Mouse (Mus musculus) left cerebral cortex, postnatal 25 days (tissue): ENCODE results near the gene Perm1. TPM values are rescaled to one million over a fixed set of nuclear protein-coding genes. Genes with fewer than 3 reads are reported as not detected.

Experiments used
- DNase-seq, 2 experiments: peaks; one replicate each; pipeline ENCODE4 v3.0.0; 2022; ENCODE audit warnings: low spot score in 2 of 2, mixed read lengths in 1 of 2
- intact Hi-C: fragments of 180-260 bp; cut with DNase I; formaldehyde crosslinking; loops from one replicate; pipeline ENCODE4 v1.15.1; 2025
- total RNA-seq, 2 experiments: library from RNA; stranded (reverse); gene quantifications; 2 replicates each; pipeline ENCODE4 v1.2.3; 2021

The Perm1 gene
- total RNA-seq: under 1 TPM; 0.46 to 0.76 TPM

GRCm38 (mm10) chr4:156215649-156216048, at the start of gene Perm1:
Gene Perm1 (plus strand): TSS chr4:156215868.
- intact Hi-C loops: no loop called here
- no peak for DNase-seq

DNA sequence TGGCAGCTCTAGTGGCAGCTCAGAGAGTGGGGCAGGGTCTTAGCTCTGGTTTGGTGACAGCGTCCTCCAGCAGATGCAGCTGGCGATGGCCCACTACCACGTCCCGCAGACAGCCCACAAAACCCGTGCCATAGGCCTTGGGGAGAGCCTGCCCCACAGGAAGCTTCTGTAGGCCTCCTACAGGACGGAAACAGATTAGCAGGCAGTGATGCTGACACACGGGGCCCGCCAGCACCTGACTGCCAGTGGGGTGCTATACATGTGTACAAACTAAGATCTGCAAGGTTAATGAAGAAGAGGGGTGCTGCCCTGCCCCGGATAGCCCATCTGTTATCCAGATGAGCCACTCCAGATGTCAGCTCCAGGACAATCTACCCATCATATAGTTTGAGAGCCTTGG, 49.2 kb upstream of the Perm1 start:
- intact Hi-C loops: no loop called here
- DNase-seq: no peak

GRCm38 (mm10) chr4:156168611-156169010, 47.1 kb upstream of the Perm1 start:
- intact Hi-C loops: no loop called here
- no peak for DNase-seq

- DNase-seq: no peak
- intact Hi-C loops: no loop called here
Observed at GRCm38 (mm10) chr4:156169129-156169528, 46.5 kb upstream of the Perm1 start.

- intact Hi-C loops: no loop called here
- no peak for DNase-seq
Observed at GRCm38 (mm10) chr4:156171828-156172227, 43.8 kb upstream of the Perm1 start.

DNA sequence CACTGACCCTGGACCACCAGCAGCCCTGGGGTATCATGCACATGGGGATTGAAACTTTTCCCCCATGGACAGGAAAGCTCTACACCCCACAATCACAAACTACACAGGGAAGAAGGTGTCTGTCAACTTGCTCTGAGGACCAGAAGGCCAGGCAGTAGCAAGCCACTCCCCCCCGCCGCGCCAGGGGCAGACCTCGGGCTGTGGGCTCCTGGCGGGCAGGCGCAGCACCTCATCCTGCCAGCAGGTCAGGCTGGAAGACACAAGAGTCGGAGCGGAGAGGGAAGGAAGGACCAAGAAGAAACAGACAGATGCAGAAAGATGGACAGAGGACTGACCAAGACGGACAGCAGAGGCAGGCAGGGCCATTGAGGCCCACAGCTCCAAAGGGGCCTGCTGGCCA, 38.0 kb upstream of the Perm1 start:
- intact Hi-C loops: no loop called here
- DNase-seq: no peak

GRCm38 (mm10) chr4:156183747-156184146, 31.9 kb upstream of the Perm1 start:
- no peak for DNase-seq
- intact Hi-C loops: no loop called here

- intact Hi-C loops: no loop called here
- DNase-seq: no peak
Observed at GRCm38 (mm10) chr4:156184291-156184954, 31.2 kb upstream of the Perm1 start.

DNA sequence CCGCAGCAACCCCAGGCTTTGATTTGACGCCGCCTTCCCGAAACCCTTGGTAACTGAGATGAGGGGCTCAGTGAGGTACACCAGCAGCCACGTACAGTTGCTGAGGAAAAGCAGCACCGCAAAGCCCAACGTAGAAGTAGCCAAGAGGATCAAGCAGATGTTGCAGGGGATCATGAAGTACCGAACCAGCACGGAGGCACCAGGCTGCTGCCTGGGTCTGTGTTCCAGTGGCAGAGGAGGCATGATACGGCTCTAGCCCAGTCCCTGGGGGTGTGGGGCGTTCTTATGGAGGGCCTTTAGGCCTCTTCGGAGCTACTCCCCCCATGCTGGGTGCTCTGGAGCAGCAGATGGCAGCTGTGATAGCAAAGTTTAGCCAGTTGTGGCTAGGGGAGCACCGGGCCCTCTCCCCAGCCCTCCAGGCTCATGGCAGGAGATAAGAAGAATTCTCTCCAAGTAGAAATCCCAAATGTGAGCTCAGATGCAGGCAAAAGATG, 30.2 kb upstream of the Perm1 start:
- intact Hi-C loops: no loop called here
- peak; percentile 25 to 30 for DNase-seq

GRCm38 (mm10) chr4:156185950-156186850, 29.5 kb upstream of the Perm1 start:
- peak; percentile 66 to 71 for DNase-seq
- intact Hi-C loops: no loop called here

- no peak for DNase-seq
- intact Hi-C loops: no loop called here
Observed at GRCm38 (mm10) chr4:156188162-156188810, 27.4 kb upstream of the Perm1 start.

DNA sequence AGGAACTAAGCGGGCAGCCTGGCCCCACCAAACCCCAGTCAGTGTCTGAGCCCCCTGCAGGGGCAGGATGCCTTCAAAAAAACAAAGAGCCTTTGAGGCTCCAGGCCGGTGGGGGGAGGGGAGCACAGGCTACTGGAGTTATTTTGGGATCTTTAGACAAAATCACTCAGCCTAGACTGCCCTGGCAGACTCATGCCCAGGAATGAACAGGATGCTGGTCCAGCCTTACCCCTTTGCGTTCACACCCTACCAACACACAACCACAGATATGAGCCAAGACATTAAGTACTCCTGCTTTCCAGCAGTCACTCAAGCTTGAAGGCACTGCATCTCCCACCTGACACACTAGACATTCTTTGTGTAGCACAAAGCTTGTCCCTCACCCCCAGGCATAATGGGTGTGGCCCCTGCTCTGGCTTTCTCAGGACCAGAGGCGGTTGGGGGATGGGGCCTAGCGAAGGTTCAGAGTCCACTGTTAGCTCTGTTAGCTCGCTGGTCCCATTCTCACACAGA, 26.8 kb upstream of the Perm1 start:
- intact Hi-C loops: no loop called here
- no peak for DNase-seq

- intact Hi-C loops: no loop called here
- DNase-seq: no peak
Observed at GRCm38 (mm10) chr4:156192421-156193199, 23.1 kb upstream of the Perm1 start.

GRCm38 (mm10) chr4:156193200-156193590, 22.5 kb upstream of the Perm1 start:
- no peak for DNase-seq
- intact Hi-C loops: no loop called here

DNA sequence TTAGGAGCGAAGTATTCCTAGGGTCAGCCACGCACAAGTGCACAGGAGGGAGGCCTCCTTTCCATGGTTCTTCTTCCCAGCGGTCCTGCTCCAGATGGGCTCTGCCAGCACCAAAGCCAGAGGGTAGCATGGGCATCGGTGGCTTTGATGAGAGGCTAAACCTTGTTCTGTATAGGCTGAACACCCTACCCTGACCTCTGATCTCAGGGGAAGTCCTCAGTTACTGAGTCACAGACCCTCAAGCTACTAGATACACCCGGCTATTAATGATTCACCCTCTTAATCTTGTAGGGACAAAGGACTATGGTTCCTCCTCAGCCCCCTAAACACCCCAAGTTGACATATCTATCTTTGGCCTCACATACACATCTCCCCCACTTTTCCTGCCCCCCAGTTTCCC, 21.8 kb upstream of the Perm1 start:
- intact Hi-C loops: no loop called here
- DNase-seq: no peak

DNA sequence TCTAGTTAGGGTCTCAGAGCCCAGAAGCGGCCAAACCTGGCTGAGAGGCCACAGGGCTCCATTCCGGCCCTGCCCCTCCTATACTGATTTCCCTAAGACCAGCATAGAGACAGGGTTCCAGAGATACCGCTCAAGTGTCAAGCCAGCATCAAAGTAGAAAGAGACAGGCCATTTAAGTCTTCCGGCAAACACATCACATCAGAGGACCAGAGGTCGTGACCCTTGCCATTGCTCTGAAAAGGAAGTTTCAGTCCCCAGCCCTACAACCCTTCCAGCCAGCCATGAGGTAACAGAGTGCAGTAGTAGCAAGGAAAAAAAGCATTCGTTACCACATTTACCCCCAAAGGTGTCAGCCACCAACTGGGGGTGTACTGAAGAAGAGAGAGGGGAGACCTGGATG, 21.3 kb upstream of the Perm1 start:
- DNase-seq: no peak
- intact Hi-C loops: no loop called here

- intact Hi-C loops: no loop called here
- peak in 1 of 2 experiments; percentile 26 for DNase-seq
Observed at GRCm38 (mm10) chr4:156195927-156196870, 19.5 kb upstream of the Perm1 start.

DNA sequence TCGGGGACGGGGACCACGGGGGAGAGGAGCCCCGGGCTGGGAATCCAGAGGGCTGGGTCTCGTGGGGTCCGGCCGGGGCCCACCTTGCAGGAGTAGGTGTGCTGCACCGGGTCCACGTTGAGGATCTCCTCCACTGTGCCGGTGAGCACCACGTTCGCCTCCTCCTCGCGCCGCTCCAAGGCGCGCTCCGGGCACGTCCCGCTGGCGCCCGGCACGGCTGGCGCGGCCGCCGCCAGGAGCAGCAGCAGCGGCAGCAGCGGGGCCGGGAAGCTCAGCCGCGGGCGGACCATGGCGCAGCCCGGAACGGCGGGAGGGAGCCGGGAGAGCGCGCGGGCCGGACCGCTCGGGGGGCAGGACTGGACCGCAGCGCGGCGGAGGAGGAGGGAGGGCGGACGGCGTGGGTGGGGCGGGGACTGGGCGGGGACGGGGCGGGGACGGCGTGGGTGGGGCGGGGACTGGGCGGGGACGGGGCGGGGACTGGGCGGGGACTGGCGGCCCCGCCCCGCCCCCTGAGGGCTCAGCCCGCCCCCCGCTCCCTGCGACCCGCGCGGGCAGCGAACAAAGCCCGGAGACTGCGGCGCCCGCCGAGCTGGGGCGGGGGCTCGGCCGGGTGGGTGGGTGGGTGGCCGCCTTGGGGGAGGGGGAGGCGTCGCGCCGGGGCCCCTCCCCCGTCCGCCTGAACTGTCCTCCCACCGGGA, 18.4 kb upstream of the Perm1 start, which contains the start of gene Agrn:
Gene Agrn (minus strand): TSS at position 358 of the 698 bp plus-strand sequence.
- DNase-seq: peak in 1 of 2 experiments; percentile 59
- intact Hi-C loops: no loop called here
